Mouse (Mus musculus) spleen, postnatal 14 days (tissue): Measurements from ENCODE around the gene Lmf2.

Experiments used
- DNase-seq, 2 experiments: peaks; one replicate each; pipeline ENCODE4 v3.0.0; 2021 to 2022; ENCODE audit warnings: low spot score in 2 of 2

Lmf2 gene

DNA sequence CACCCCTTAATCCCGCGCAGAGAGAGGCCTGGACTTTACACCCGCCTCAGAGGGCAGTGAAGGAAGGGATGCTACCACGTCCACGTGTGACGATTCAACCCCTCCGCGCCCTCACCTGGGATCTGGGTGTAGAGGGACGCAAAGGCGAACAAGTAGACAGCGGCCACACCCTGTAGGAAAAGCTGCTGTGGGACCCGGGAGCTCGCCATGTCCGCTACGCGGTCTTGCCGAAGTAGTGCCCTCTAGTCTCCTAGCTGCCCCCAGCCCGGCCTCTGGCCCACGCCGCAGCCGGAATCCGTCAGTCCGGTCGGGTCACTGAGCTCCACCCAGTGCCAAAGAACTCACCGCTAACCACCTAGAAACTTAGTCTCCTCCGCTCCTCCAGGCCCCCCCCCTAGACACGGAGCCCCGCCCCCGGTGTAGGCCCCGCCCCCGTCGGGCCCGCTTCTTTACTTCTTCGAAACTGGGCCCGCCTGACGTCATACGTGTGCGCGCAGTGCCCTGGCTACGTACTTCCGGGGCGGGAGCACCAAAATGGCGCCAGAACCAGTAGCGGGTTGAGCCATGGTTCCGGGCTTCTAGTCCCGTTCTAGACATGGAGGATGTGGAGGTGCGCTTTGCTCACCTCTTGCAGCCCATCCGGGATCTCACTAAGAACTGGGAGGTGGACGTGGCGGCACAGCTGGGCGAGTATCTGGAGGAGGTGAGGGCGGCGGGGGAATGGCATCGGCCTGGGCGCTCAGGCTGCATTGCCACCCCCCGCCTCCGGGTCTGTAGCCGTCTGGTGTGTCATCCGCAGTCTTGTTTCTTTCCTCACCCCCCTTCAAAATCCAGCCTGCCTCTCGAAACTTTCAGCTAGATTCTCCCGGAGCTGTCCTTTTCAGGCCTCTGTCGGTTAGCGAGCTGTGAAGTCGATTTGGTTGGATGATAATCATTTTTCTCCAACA is at the start of gene Lmf2, which contains the start of gene Ncaph2:
Lmf2 (minus strand) TSS at position 419 of the 947 bp plus-strand sequence.
Ncaph2 (plus strand) TSS at position 479 of the 947 bp plus-strand sequence.
- peak; percentile 90 to 96 for DNase-seq

DNA sequence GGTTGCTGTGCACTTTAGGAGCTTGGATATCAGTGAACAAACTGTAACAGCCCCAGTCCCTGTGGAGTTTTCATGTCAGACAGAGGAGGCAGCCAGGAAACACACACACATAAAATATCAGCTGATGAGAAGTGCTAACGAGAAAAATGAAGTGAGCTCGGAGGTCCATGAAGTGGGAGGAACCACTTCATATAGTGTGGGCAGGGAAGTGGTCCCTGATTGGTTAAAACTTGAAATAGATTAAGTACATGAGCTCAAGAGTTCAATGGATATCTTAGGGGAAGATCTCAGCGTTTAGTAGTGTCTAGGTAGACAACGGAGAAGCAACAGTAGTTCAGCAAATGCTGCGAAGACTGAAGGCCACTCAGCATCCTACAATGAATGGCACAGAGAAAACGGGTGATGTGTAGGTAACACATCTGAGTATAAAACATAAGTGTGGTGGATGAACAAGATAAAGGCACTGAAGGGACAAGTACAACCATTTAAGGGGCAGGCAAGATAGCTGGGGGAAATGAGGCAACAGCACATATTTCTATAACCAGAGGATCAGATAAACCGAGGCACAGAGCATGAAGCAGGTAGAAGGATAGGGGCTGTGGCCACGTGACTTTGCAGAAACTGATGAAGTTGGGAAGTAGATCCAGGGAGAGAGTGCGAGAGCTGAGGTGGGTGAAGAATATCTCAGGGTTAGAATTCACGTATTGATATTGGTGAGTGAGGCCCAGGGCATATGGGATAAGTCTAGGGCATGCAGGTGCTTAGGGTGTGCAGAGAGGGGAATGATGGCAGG is 49.6 kb upstream of the Lmf2 start:
- no peak for DNase-seq

DNA sequence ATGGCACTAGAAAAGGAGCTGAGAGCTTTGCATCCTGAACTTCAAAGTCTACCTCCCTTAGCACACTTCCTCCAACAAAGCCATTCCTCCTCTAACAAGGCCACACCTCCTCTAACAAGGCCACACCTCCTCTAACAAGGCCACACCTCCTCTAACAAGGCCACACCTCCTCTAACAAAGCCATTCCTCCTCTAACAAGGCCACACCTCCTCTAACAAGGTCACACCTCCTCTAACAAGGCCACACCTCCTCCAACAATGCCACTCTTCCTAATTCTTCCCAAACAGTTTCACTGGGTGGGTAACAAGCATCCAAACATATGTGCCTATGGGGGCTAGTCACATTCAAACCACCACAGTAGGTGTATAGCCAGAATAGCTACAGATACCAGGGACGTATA is 47.0 kb upstream of the Lmf2 start:
- no peak for DNase-seq

DNA sequence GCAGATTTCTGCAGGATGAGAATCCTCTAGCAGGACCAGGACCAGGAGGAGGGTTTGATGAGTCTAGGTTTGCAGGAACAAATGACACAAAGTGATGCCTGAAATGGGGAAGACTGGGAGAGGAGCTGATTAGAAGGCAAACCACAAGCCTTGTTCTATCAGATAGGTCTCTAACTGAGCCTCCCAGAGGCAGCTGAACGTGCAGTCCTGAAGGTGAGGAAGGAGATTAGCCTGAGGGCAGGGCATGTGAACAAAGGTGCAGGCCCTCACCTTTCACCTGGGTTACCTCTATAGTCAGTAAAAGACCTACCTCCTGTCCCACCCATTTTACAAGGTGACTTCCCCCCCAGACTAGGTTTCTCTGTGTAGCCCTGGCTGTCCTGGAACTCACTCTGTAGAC is 44.3 kb upstream of the Lmf2 start:
- no peak for DNase-seq

DNA sequence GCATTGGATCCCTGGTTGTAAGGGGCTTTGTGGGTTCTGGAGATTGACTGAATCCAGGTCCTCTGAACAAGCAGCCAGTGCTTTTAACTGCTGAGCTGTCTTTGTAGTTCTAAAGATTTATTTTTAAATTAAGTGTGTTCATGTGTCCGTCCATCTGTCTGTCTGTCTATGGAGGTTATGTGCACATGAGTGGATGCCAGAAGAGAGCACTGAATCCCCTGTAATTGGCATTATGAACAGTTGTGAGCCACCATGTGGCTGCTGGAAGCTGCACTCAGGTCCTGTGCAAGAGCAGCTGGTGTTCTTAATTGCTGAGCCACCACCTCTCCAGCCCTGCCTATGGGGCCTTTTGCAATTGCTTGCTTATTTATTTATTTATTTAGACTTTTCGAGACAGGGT is 42.7 kb upstream of the Lmf2 start:
- no peak for DNase-seq

DNA sequence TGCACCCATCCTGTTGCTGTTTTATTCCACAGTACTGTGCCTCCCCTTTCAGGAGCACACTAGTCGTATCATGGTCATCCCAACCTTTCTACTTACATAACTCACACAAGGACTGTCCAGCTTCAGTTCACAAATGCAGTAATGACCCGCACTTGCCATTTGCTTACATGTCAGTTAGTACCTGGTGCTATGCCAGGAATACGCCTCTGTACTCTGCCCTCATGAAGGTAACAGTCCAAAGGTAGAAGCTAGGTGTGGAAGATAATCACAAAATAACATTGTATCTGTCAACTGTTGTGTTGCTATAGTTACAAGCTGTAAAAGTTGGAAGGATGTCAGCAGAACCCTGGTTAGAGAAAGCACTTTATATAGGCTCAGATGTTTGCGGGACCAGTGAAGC is 41.4 kb upstream of the Lmf2 start:
- DNase-seq = no peak

DNA sequence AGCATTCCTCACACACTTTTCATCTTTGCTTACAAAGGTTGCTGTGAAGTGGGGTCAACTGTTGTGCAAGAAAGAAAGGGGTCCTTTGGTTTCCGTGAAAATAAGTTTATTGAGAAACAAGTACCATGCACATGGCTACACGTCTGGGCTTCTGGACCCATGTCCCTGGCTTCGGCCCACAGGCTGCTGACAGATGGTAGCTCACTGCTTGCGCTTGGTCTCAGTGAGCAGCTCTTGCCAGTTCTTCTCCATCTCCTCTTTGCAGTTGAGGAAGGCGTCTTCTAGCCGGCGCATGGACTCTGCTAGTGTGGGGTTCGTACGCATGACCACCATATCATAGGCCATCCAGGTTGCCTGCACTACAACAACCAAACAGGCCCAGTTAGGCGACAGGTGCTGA is 34.6 kb upstream of the Lmf2 start:
- no peak for DNase-seq

DNA sequence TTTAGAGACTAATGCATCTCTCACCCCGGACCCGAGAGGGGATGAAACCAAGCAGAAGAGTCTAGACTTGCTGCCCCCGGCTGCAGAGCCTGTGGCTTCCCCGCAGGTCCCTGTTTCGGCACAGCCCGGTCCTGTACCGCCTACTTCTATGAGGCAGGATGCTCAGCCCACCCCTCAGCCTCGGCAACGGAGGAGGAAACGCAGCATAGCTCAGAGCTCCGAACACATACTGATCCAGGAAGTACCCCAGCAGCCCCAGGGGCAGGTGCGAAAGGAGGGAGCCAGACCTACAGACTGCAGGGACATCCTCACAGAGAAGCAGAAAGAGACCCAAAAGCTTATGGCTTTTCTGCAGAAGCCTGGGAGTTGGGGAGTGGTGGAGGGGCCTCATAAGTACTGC is 31.7 kb upstream of the Lmf2 start:
- no peak for DNase-seq

DNA sequence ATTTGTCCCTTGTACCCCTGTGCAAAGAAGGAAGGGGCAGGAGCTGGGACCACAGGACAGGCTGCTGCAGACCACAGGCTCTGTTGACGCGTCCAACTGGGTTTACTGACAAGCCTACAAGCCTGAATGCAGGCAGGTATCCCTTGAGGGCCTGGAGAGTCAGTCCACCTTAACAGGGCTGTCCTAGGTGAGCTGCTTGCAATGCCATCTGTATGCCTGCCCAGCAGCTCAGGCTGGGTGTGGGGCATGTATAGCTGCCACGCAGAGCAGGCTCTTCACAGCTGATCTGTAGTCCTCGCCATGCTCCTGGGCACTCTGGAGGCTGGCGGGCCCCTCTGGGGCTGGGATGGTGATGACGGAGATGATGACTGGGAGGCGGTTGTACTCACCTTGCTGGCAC is 29.2 kb upstream of the Lmf2 start, which contains the start of gene Klhdc7b:
Klhdc7b (plus strand) TSS at position 301 of the 400 bp plus-strand sequence.
- no peak for DNase-seq

DNA sequence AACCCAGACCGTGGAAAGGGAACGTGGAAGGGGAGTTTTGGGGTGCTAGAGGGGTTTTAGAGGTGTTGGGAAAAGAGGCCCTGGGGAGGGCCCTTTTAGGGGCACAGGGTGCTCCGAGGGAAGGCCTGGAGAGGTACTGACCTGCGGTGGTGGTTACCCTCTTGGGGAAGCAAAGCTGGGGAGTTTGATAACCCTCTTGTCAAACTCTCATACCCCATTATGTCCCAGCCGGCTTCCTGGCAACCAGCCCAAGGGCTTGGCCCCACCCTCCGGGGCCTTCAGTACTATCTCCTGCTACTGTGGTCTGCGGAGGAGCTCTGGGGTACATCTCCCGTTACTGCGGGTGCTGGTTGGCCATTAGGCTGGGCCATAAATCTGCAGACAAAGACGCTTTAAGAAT is 24.0 kb upstream of the Lmf2 start:
- no peak for DNase-seq

DNA sequence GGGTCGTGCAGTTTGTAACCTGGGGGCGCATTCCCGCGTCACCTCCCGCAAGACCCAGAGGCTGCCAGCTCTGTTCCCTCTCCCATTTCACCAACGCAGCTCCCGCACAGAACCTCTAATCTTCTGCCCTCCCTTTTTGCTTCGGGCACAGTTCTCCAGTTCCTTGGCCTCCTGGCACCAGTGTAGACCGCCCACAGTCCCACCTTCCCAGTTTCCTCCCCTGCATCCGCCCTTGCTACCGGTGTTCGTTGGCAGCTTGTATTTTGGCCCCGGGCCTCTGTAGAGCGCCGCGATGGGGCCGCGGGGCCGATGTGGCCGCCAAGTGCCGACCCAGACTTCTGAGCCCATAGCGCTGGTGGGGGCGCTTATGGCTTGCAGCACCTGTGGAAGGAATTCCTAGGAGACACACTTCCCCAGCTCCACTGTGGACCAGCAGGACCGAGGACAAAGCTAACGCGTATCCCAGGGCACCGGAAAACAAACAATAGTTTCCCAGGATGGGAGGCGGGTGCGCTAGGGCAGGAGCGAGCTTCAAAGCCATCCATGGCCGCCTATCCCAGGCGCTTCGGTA is 23.5 kb upstream of the Lmf2 start, which contains the start of gene Odf3b:
Odf3b (minus strand) TSS at position 452 of the 571 bp plus-strand sequence.
- DNase-seq = no peak

DNA sequence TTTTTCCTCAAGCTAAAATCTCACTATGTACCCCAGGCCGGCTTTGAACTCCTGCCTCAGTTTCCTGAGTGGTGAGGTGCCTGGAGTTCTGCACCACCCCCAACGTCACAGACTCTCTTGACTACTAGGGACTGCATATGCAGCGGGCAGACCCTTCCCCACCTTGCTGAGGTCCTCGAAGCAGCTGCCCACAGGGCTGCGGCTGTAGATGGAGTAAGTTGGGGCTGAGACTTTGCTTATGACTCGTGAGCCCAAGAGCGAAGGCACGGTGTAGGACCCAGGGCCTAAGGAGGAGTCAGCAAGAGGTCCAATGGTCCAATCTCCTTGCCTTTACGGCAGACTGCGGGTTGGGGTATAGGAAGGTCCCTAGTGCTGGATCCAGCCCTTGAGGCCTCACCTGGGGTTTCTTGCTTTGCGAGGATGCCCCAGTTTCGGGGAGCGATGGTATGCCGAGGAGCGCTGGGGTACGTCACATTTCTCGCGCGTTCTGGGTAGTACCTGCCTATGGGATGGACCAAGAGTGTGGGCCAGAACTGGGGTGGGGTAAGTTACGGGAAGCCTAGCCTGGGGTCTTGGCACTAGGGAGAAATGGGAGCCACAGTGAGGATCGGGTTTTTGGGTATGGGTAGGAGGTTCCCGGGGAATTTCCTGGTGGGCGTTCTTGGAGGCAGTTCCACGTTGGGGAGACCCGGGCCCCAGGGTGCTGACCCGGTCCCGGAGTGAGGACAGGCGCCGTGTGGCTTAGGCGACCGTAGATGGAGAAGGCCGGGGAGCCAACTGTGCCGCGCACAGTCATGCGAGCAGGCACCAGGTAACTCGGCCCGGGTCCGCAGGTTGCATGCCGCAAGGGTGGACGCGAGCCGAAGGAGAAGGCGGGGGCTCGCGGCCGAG is 22.7 kb upstream of the Lmf2 start:
- no peak for DNase-seq

DNA sequence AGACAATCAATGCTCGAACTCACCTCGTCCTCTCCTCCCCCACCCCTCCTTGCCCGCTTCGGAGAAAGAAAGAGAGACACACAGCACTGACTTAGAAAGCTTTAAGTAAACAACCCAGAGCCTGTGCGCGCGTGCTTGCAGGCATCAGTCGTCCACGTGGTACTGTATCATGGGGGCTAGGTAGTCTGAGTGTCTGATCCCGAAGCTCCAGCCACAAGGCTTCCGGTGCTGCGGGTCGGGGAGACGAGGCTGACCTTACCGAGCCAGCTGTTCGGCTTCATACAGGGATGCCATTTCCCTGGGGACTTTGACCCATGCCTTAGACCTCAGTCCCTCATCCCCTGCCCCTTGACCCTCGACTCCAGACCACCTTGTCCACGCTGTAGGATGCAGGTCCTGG is 21.9 kb upstream of the Lmf2 start:
- no peak for DNase-seq

DNA sequence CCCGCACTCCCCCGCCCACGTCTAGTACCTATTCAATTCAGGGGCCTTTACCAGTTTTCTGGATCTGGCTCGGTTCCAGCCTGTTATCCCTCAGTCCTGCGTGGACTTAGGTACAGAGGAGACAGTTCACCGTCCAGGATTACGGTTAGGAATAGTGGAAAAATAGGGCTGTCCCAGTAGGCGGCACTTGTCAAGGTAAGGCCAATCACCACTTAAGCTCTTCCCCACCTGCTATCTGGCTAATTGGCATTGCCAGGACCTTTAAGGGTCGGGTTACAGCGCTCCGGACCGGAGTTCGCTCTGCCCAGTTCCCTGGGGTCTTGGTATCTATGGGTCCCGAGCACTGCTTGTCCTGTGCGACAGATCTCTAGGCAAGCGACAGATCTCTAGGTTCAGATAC is 21.5 kb upstream of the Lmf2 start, which contains the start of gene Tymp:
Tymp (minus strand) TSS at position 83 of the 400 bp plus-strand sequence.
- DNase-seq = no peak

DNA sequence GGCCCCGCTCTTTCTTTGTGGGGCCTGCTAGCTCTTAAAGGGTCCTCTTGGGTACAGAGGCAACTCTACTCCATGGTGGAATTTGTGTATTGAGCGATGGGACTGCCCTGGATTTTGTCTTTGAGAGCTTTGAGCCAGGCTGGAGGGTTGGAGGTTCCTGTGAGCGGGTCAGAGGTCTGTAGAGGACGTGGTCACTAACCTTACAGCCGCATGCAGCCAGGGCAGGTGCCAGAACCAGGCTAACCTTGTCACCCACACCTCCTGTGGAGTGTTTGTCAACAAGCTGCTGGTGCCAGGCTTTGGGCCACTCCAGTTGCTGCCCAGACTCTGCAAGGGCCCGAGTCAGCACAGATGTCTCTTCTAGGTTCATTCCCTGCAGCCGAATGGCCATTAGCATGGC is 20.6 kb upstream of the Lmf2 start:
- no peak for DNase-seq

DNA sequence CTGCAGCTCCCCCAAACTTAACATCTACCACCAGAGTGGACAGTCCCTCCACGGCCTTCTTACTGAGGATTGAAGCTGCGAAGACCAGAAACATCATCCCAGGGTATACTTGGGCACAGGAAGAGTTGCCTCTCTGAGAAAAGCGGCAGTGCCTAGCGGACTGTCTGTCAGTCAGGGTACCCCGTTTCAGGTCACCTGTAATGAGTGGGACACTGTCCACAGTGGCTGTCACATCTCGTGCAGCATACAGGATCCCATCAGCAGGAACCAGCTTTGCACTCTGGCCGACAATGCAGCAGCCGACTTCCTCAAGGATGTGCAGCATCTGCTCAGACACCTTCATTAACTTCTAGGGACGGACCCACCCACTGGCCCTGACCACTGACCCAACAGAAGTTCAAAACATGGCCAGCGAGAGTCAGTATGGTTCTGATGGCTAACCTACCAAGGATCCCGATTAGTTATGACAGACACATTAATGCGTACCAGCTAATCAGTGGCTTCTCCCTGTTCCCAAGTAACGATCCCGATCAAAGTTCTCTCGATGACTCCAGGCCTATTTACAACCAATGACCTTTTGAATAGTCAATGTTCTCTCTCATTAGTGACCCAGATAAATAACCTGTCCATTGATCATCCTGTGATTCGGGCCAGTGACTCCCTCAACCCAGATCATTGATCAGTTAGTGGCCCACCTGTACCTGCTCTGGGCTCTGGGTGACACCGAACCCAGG is 19.5 kb upstream of the Lmf2 start:
- no peak for DNase-seq

DNA sequence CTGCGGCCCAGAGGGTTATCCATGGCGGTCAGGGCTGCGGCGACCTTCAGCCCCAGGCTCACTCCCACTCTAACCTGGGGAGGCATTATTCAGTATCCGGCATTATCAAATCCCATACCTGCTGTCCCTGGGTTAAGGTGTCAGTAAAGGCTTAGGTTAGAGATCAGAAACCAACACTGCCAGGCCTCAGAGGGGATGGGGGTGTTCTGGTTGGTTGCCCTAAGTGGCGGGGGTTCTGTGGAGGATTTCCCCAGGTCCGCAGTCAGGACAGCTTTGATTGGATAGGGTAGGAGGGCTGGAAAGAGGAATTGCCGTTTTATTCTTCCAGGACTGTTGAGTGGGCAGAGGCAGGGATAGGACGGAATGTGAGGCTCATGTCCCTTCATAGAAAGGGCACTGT is 18.9 kb upstream of the Lmf2 start:
- DNase-seq = no peak

DNA sequence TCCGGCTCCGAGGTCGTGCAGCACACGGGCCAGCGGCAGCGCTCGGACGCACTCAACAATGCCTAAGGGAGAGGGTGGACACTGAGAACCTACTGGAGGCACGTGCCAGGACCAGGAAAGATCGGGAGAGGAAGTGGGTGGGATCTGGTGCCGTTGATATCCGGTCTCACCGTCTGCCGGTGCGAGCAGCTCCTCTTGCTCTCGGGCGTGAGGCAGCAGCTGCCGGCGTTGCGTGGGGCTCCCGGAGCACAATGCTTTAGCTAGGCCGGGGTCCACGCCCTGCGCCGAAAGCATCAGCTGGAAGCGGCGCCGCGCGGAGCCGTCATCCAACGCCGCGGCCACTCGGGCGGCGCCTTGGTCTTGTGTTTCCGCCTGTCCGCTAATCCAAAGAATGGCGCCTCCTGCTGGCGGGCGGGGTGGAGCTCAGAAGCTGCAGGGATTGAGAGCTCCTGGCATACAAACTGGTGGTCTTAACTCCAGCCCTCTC is 18.3 kb upstream of the Lmf2 start, which contains the start of gene Sco2:
Sco2 (minus strand) TSS at position 85 of the 487 bp plus-strand sequence.
- peak; percentile 86 to 94 for DNase-seq

DNA sequence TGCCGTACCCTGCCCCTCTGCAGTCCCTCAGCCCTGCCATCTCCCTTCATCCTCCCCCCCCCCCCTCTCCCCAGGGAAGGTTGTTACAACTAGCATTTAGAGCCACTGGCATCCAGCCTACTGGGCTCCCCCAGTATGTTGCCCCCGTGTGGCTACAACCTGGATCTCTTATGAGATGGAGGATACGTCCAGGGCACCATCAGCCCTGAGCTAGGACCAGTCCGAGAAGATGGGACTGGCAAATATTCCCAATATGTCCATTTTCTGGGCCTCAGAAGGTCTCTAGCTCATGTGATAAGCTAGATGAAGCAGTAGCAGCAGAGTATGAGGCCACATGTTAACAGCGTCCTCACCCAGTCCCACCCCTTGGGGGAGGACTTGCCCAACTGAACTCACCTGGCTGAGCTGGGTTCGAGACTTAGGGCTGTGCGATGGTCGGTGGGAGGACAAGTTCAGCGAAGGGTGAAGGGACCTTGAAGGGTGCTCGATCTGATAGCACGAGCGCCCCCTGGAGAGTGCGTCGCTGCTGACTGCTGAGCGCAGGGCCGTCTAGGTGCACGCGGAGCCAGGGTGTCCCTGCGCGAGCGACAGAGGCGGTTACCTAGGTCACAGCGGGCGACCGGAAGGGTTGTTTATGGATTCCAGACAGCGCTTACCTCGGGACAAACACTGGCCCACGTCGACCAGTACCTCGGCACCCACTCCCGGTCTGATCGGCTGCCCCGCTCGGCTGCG is 17.7 kb upstream of the Lmf2 start:
- peak; percentile 77 to 87 for DNase-seq
